Mouse (Mus musculus) gastrocnemius, adult 18-20 months (tissue): ENCODE results near the gene Selenoh. TPM values are rescaled to one million over a fixed set of nuclear protein-coding genes. Genes with fewer than 3 reads are reported as not detected.

ENCODE experiments used
- DNase-seq: peaks from one replicate; pipeline ENCODE4 v3.0.0; 2021; ENCODE audit warnings: low spot score
- total RNA-seq, 2 experiments: library from RNA; stranded (reverse); gene quantifications; 2 replicates each; pipeline ENCODE4 v1.2.3; 2021

Gene Selenoh
- total RNA-seq, 2 experiments from 2014 or later = 12.0 to 14.4 TPM

GRCm38 (mm10) chr2:84634006-84634405, 36.6 kb downstream of the Selenoh start:
- no peak for DNase-seq

GRCm38 (mm10) chr2:84632999-84633398, 37.6 kb downstream of the Selenoh start:
- no peak for DNase-seq

- DNase-seq = no peak
Observed at GRCm38 (mm10) chr2:84632001-84632400, 38.6 kb downstream of the Selenoh start.

GRCm38 (mm10) chr2:84627036-84627435, 43.5 kb downstream of the Selenoh start:
- no peak for DNase-seq

- DNase-seq = no peak
Observed at GRCm38 (mm10) chr2:84626366-84626975, 44.1 kb downstream of the Selenoh start.

GRCm38 (mm10) chr2:84624201-84624600, 46.4 kb downstream of the Selenoh start:
- DNase-seq = no peak

- no peak for DNase-seq
Observed at GRCm38 (mm10) chr2:84623428-84624119, 47.0 kb downstream of the Selenoh start.

GRCm38 (mm10) chr2:84622668-84623067, 47.9 kb downstream of the Selenoh start:
- no peak for DNase-seq

- DNase-seq = no peak
Observed at GRCm38 (mm10) chr2:84619646-84620340, 50.8 kb downstream of the Selenoh start.

Other genes starting within 250 kb of the Selenoh start
- 10 to 100 TPM; 11.1 TPM for gene Calcrl, start 245.4 kb downstream of the Selenoh start, total RNA-seq
- 1 to 10 TPM; 2.2 to 2.9 TPM for gene Tfpi, start 194.0 kb downstream of the Selenoh start, total RNA-seq
- 10 to 100 TPM; 23.2 to 29.2 TPM for gene Ctnnd1, start 20.0 kb downstream of the Selenoh start, total RNA-seq
- not detected for gene Btbd18, start 11.7 kb downstream of the Selenoh start, total RNA-seq
- 1 to 10 TPM in 1 of 2 experiments, under 1 TPM in 1; 0.59 to 2.2 TPM for gene Gm28635, start 7.3 kb upstream of the Selenoh start, total RNA-seq
- 1 to 10 TPM; 7.7 to 8.5 TPM for gene Med19, start 7.6 kb upstream of the Selenoh start, total RNA-seq
- 10 to 100 TPM; 45.5 to 47.7 TPM for gene Tmx2, start 8.4 kb upstream of the Selenoh start, total RNA-seq
- gene Zdhhc5, start 44.4 kb upstream of the Selenoh start, total RNA-seq = 10 to 100 TPM; 72.0 to 78.9 TPM
- 1 to 10 TPM; 3.3 to 3.8 TPM for gene Clp1, start 56.6 kb upstream of the Selenoh start, total RNA-seq
- under 1 TPM; 0.38 to 0.57 TPM for gene Ypel4, start 63.3 kb upstream of the Selenoh start, total RNA-seq
- under 1 TPM in 1 of 2 experiments, not detected in 1; 0.43 TPM for gene Gm19426, start 72.9 kb upstream of the Selenoh start, total RNA-seq
- 10 to 100 TPM; 50.8 to 72.0 TPM for gene Serping1, start 104.7 kb upstream of the Selenoh start, total RNA-seq
- gene Ube2l6, start 128.1 kb upstream of the Selenoh start, total RNA-seq = 1 to 10 TPM; 2.9 to 3.7 TPM
- 100 to 1,000 TPM; 104 to 119 TPM for gene Smtnl1, start 151.9 kb upstream of the Selenoh start, total RNA-seq
- gene Timm10, start 156.2 kb upstream of the Selenoh start, total RNA-seq = 10 to 100 TPM; 38.2 to 57.8 TPM
- 10 to 100 TPM; 11.0 to 12.7 TPM for gene Slc43a1, start 168.1 kb upstream of the Selenoh start, total RNA-seq
- under 1 TPM; 0.52 to 0.62 TPM for gene Rtn4rl2, start 215.9 kb upstream of the Selenoh start, total RNA-seq